Mouse (Mus musculus) bone marrow, adult 2 months (tissue): ENCODE results near the gene Nsun5.

Source experiments
- CTCF ChIP-seq: fragments of 200-500 bp; IDR thresholded peaks from 2 replicates; pipeline ENCODE4 v1.5.1; 2011; ENCODE audit warnings: low read length, control low read depth; ENCODE audit not compliant: control insufficient read depth, insufficient read depth
- POLR2A ChIP-seq: fragments of 200-500 bp; IDR thresholded peaks from 2 replicates; pipeline ENCODE4 v1.6.1; 2011; ENCODE audit warnings: low read depth, mild to moderate bottlenecking, control low read depth, low read length, borderline replicate concordance; ENCODE audit not compliant: control insufficient read depth

DNA sequence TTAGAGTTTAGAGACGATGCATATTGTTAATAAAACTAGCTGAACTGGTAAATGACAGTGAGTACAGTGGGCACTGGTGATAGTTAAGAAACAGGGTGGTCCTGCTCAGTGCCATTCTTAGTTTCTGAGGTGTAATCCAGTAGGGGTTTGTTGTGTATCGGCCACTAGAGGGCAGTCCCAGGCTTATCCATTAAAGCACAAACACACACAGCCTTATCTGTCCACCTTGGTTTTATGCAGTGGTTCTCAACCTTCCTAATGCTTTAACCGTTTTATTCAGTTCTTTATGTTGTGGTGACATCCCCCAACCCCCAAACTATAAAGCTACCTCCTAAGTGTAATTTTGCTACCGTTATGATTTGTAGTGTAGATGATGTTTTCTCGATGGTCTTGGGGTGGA lies 26.1 kb downstream of the Nsun5 start:
- TF ChIP-seq CTCF (peak; percentile 47), POLR2A (no peak)
